Mouse (Mus musculus): ENCODE results near the gene Pi4ka.

Gene Pi4ka

DNA sequence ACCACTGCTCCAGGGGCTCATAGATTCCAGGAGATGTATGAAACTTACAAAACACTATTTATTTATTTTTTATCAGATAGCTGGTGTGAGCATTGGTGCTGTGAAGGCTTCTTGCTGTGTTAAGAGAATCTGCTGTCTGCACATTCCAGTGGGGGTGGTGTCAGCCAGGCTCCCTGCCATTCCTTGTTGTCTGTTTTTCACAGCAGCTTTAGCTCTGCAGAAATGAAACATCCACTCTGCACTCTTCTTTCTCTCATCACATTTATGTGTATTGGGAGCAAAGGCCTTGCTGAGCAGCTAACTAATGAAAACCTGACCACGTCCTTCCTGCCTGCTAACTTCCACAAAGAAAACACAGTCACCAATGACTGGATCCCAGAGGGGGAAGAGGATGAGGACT is 70.0 kb downstream of the Pi4ka start:
- DNase-seq (ENCODE audit: low read depth, low spot score): no peak

DNA sequence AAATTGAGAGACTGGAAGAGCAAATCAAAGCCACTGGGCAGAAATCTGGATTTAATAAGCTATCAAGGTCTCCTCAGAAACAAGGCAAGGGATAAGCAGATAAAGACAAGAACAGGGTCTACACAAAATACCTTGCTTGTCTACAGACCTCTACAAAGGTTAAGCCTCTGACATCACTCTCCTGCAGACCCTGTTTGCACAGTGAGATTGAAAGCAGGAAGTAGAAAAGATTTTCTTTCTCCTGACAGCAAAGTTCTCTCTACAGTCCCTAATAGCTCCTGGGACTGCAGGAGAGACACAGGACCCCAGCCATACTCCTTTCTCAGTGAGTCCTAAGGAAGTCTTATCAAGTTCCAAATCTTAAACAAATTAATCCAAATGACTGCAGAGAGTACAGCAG is 71.5 kb downstream of the Pi4ka start:
- DNase-seq (ENCODE audit: low read depth, low spot score): no peak

DNA sequence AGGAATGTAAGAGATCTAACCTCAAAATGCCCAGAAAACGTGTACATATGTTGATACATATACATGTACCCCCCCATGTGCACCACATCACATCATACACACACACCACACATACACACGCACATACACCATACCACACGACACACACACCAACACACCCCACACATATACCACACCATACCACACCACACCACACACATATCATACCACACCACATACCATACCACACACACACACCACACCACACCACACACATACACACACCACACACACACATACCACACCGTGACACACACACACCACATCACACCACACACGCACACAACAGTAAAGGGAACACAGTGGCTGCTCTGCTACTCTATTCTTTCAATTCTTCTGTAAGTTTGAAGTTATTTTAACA is 74.3 kb downstream of the Pi4ka start:
- DNase-seq (ENCODE audit: low read depth, low spot score): no peak

DNA sequence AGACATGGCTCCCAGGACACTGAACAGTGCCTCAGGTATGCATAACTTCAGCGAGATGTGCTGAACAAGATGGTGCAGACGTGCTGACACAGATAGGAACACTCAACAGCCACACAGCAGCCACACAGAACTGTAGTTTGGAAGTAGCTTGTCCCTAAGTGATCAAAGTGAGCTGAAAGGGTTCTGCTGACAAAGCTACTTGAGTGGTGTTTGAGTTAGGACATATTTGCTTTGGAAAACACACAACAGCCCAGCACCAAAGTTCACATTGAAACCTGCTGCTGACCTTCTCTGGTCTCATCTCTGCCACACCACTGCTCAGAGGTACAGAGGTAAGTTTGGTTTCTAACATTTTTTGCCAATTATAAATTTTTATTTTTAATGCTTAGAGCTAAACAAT is 75.0 kb downstream of the Pi4ka start, which contains the start of gene Serpind1:
Serpind1 (plus strand) TSS at position 256 of the 400 bp plus-strand sequence.
- no peak for DNase-seq (ENCODE audit: low read depth, low spot score)

DNA sequence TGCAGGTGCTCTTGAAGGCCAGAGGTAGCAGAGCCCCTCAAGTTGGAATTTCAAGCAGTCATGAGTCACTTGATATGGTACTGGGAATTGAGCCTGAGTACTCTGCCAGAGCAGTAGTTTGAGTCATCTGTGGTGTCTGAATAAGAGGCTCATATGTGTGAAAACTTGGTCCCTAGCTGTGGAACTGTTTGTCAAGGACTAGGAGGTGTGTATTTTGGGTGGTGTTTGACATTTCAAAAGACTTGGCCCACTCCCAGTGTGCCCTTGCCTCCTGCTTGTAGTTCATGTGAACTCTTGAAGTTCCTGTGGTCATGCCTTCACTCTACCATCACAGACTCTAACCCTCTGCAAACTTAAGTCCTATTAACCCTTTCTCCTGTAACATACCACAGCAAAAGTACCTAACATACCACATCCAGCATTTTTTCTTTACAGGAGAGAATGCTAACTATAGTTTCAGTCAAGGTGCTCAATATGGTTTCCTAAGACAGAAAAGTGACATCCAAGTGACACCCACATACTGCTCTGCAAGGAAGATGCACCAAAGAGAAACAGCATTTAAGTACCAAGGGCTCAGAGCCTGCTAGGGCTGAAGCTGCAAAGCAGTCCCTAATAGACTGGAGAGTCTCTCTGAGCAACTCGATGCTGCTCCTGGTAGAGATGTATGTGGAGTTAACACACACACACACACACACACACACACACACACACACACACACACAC is 76.1 kb downstream of the Pi4ka start:
- no peak for DNase-seq (ENCODE audit: low read depth, low spot score)

DNA sequence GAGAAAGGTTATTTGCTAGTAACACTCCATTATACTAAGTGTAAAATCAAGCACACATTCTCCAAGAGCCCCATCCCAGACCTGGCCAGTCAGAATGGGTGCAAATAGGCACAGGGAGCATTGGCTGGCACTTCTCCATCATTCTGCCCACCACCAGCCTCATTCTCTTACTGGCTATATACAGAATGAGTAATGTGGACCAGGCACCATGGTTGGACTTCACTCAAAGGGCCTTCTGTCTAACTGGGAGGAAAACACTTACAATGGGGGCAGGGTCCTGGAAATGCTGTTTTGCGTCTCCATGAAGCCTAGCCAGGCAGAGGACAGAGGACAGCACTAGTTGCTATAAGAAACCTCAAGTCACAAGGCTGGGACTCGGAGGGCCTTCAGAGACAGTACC is 80.0 kb downstream of the Pi4ka start:
- DNase-seq (ENCODE audit: low read depth, low spot score): no peak

DNA sequence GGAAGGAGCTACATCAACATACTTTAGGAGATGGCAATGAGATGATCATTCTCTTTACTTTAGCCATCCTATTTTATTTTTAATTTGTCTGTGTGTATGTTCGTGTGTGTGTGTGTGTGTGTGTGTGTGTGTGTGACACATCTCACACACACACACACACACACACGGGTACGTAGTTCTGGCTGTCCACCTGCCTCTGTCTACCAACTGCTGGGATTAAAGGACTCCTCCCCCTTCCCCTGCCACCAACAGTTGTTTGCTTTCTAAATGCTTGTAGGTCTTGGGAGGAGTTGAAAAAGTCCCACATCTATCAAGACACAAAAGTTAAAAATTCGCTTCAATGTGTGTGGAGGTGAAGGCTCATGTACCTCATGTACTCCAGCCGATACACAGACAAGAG is 81.4 kb downstream of the Pi4ka start:
- no peak for DNase-seq (ENCODE audit: low read depth, low spot score)

DNA sequence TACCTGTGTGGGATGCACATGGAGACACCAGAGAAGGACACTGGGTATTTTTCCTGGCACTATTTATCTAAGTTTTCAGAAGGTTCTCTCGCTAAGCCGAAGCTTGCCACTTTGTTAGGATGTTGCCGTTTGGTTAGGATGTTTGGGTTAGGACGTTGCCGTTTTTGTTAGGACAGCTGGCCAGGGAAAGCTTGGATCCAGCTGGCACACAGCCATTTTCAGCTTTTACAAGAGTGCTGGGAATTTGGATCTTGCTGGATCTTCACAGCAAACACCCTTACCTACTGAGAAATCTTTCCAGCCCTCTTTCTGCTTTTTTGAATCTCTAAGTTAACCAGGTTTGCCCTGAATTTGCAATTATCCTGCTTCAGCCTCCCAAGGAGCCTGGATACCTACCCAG is 84.6 kb downstream of the Pi4ka start:
- no peak for DNase-seq (ENCODE audit: low read depth, low spot score)

DNA sequence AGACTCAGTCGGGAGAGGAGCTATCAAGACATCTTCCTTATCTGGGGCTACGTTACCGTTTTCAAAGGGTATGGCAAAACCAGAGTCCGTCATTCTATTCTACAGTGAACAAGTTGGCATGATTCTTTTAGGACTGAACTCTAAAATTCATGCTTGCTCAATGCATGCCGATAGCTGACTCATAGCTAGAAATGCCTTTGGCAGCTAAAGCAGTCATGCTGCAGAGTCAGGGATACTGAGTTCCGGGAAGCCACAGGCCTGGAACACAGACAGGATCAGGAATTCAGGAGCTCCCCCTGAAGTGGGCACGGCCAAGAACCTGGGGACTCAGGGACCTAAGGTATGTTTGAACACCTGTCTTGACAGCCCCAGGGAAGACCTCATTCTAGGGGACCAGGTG is 89.6 kb downstream of the Pi4ka start:
- DNase-seq (ENCODE audit: low read depth, low spot score): no peak

DNA sequence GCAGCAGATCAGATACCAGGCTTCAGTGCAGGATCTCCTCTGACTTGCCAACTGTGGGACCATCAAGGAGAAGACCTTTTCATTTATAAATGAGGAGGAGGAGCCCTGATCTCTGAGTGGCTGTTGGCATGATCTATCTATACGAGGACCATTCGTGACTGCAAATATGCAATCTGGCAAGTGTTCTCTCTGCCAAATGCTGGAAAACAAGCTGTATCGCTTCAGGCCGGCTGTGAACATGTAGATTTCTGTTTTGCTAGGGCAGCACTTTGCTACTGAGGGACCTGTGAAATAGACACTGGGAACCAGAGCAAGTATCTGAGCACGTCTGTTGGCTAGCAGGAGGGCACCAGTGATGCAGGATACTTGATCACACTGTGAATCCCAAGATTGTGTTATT is 93.6 kb downstream of the Pi4ka start:
- DNase-seq (ENCODE audit: low read depth, low spot score): no peak

DNA sequence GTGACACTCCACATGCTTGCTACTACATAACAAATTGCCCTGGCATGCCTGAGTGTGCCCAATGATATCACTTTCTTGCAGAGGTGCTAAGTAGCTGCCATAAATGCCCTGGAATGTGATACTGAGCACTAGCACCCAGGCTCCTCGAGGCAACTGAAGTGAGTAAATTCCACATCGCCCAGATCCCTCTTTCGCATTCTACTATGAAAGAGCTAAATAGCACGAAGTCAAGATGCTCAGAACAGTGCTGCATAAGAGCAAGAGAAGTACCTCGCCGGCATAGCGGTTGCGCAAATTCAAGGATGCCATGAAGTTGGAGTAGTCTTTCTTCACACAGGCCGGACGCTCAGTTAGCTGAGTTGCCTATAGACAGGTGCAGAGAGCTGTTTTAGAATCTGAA is 97.1 kb downstream of the Pi4ka start:
- DNase-seq (ENCODE audit: low read depth, low spot score): no peak

DNA sequence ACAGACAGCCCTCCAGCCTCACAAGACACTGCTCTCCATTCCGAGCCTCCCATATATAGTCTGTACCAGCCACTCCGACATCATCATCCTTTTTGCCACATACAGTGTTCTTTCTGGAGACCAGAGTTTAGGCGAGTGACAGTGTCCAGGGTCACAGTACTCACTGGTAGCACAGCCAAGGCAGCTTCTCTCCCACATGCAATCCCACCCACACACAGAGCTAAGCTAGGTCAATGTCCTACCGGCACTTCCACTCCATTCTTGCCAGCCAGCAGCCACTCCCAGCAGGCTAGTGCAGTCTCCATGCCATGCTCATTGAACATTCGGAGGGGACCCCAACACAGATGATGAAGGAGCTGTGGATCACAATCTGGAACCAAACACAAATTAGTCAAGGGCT is 98.7 kb downstream of the Pi4ka start:
- no peak for DNase-seq (ENCODE audit: low read depth, low spot score)

DNA sequence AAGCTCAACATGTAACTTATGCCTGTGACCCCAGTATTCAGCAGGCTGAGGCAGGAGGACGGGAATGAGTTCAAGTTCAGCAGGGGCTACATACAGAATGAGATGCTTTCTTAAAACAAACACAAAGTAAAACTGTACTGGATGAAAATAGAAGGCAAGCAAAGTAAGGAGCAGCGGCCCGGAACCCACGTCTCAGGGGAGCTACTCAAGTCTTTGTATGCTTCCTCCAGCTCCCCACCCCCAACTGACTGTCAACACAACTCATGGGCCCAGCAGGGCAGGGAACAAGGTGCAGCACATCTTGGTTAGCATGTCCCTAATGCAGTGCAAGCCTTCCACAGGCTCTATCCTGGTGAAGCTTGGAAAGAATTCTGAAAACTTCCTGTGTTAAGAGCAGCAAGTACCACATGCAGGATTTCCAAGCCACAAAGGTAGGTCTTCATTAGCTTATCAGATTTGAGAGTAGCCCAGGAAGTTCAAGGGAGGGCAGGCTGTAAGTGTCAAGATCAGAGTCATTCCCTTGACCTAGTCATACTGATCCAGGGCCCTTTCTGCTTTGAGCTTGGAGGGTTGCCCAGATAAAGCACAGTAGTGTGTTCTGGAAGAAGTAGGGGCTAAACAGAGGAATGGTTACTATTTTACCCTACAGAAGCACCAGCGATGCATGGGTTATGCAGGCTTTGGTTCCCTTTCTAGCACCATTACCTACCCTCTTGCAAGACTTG is 102.4 kb downstream of the Pi4ka start:
- no peak for DNase-seq (ENCODE audit: low read depth, low spot score)

DNA sequence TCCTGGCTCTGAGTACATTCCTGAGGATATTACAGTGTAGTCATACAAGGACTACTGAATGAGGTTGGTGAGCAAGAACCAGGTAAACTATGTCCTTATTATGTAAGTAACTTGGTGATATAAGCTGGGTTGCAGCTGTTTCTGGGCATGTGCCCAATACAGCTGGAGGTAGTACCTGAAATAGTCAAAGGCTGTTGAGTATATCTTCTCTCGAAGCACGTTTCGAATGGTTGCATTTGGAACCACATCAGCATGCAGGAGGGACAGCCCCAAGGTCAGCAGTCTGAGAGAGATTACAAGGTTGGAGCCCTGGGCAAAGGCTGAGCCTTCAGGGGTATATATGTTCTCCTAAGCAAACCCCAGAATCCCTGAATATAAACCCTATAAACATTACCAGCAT is 105.3 kb downstream of the Pi4ka start:
- no peak for DNase-seq (ENCODE audit: low read depth, low spot score)

DNA sequence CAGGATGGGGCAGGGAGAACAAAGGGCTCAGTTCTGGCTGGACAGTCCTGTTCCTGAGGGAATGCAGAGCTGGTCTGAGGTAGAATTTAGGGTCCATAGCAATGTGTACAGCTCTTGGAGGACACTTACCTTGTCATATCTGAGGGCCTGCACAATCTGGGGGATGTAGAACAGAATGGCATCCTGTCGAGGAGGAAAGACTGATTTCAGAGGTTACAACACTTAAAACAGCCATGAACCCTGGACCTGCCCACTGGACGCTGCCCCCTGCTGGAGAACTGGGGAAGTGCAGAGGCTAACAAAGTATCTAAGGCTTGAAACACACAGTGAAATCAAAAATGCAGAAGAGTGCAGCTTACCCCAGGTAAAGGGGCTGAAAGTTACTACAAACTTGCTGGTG is 113.4 kb downstream of the Pi4ka start:
- peak; percentile 80 for DNase-seq (ENCODE audit: low read depth, low spot score)

DNA sequence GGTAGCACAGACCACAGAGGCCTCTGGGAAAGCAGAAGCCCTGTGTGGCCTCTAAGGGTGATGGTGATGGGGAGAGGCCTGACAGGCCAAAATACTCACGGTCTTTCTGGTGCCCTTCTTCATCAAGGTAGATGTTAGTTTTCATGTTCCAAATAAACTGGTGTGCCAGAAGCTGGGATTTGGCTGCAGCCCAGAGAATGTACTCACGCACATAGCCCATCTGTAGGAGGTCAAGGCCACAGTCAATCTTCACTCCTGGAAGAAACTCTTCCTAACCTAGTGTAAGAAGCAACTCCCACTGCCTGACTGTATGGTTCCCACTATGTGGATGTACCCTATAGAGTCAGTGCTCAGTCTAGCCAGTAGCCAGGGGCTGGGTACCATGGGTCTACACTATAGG is 115.1 kb downstream of the Pi4ka start:
- no peak for DNase-seq (ENCODE audit: low read depth, low spot score)

DNA sequence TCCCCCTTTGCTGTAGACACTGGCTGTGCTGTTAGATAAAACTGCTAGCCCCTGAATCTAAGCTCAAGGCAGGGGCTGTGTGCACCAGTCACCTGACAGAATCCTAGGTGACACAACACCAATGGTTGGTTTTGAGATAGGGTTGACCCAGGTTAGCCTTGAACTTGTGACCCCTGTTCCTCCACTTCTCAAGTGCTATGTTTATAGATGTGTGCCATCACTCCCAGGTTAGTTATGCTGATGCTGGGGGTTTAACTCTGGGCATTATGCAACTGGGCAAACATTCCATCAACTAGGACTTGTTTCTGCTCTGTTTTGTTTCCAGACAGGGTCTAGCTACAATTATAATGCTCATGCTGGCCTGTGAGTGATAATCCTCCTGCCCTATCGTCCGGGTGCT is 119.0 kb downstream of the Pi4ka start:
- no peak for DNase-seq (ENCODE audit: low read depth, low spot score)

DNA sequence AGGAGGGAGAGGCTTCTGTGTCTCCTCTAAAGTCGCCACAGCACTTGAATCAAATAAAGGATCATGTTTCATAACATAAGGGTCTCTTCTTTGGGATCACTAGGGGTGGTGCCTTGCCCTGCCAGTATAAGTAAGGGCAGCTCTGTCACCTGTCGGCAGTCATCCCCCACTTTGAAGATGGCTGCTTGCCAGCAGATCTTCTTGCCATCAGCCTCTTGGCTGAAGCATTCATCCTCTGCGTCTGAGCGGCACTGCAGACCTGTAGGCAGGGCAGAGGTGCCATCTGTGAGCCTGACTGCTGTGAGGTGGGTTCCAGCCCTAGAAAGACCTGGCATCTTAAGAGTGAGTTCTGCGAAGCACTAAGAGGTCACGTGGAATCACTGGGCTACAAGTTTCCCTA is 123.0 kb downstream of the Pi4ka start:
- DNase-seq (ENCODE audit: low read depth, low spot score): no peak

DNA sequence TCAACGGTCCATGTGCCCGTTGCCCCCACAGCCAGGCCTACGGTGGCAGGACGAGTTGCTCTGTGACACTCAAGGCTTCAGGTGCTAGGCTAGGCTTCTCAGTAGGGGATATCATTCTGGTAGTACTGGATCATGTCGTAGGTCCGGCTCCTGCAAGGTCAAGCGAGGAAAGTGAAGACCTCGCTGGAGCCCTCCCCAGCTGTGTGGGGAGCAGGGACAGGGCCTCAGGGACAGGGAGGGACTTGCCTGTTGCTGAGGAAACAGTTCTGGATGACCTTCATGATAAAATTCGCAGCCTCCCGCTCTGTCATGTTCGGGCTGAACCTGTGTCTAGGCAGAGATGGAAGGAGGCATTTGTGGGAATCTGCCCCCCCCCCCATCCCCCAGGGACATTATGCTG is 125.6 kb downstream of the Pi4ka start:
- DNase-seq (ENCODE audit: low read depth, low spot score): no peak

DNA sequence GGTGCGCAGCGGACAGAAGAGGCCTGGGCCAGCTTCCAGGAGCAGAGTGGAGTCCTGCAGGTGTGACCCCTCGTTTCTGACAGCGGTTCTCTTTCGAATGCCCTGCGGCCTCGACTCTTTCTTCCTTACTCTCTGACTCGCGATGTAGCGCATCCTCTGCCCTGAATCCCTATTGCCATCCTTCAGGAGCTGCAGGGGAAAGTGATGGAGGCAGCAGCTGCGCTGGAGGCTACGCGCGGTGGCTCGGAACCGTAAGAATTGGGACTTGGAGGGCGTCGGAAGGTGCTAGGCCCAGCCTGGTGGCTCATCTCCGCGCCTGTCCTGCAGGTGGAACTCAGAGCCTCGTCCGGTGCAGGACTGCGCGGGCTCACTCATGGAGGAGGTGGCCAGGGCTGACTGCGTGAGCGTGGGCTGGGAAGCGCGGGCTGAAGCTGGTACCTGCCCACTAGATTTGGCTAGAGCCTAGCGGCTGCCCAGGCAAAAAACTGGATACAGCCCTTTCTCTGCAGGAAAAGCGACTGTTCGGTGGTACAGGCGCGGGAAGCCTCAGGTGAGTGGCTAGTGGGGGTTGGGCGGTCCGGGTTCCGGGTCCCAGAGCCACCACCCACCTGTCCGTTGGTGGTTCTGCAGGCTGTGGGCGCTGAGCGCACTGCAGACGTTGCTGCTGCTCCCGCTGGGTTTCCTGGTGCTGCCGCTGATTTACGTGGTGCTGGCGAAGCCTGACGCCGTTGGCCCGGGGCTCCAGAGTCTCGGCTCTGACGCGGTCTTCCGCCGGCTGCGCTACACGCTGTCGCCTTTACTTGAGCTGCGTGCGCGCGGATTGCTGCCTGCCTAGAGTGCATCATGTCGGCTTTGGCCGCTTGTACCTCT is 128.5 kb downstream of the Pi4ka start:
- peak; percentile 72 for DNase-seq (ENCODE audit: low read depth, low spot score)

DNA sequence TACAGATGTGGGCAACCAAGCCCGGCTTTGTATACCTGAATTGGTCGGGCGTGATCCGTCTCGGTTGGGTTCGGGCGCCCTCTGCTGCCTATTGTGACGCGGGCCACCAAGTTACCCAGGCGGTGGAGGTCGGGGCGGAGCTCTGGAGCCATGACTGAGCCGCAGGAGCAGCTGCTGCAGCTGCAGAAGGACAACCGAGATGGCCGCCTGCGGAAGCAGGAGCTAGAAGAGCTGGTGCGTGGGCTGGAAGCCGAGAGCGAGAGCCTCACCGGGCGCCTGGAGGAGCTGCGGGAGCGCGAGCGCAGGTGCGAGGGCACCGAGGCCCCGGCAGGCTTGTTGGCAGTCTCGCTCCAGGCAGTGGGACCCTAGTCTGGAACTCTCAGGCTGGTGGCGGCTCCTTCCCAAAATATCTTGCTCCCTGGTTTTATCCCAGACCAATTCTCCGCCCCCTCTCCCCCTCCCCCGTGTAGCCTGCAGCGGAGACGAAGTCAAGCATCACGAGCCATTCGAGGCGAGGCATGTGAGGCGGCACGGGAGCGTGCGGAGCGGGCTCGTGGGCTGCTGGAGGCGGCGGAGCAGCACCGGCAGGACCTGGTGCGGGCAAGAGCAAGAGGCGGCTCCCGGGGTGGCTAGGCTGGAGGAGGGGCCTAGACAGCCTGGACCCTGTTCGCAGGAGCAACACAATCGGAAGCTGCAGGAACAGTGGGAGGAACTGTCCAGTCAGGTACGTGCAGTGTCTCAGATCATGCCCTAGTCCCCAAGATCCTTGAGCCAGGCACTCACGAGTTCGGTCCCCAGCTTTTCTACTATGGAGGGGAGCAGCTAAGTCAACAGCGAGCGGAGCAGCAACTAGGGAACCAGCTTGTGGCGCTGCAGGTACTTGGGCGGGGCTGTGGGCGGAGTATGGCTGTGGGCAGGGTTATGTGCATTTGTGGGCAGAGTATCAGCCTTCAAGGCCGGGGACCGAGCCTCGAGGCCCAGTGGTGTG is 129.7 kb downstream of the Pi4ka start:
- peak; percentile 97 for DNase-seq (ENCODE audit: low read depth, low spot score)
